Mouse (Mus musculus) right cerebral cortex, adult 2 months (tissue): ENCODE measurements around the gene Mrgpre.

ENCODE experiments used
- DNase-seq, 2 experiments: peaks; one replicate each; pipeline ENCODE4 v3.0.0; 2021 to 2022; ENCODE audit warnings: low spot score in 2 of 2

The Mrgpre gene

GRCm38 (mm10) chr7:143738194-143738593, 46.1 kb downstream of the Mrgpre start:
- peak; percentile 13 to 17 for DNase-seq

DNA sequence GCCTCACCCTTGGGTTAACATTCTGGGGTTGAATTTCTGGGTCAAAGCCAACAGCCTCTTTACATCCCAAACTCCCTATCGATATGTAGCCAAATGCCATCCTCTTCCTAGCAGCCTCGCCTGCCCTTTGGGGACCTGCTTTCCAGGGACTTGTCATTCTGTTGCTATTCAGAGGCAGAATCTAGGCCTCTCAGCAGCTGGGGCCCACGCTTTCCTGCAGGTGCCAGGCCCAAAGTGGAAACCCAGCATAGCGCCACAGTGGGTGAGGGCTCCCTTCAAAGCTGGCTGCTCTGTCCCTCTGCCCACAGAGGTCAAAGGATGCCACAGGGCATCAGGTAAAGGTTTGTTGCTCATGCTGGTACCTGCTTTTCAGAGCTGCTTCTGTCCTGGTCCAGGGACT, 50.6 kb downstream of the Mrgpre start:
- DNase-seq, result peak; percentile 35 to 41

DNA sequence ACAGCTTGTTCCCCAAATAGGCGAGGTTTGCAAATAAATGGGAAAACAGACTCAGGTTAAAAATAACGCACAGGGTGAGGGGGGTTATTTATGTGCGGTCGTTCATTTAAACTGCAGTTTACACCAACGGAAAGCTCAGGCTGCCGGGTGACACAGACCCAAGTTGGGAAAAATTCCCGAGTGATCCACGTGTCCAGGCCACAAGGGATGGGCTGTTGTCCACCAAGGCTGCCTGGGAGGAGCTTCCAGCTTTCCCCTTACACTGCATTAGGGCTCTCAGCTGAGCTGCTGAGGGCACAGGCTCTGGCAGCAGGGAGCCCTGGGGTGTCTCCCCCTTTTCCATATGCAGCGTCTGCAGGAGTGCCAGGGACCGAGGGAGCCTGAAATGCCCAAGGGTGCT, 54.4 kb downstream of the Mrgpre start:
- no peak for DNase-seq
